Mouse (Mus musculus) forebrain, embryonic 13.5 days (tissue): ENCODE data around the gene Rprml. TPM values are rescaled to one million over a fixed set of nuclear protein-coding genes. Genes with fewer than 3 reads are reported as not detected.

ENCODE experiments used
- ATAC-seq: fragments of 200-750 bp; cut with Nextera tagmentation; 2 replicates; pipeline ENCODE4 v1.8.0; 2017
- H3K27ac ChIP-seq: fragments of 300-500 bp; sonication (generic); 2 replicates; pipeline ENCODE4 v1.5.1; 2015; ENCODE audit warnings: inconsistent platforms, mild to moderate bottlenecking, moderate library complexity
- H3K27me3 ChIP-seq: fragments of 300-500 bp; sonication (generic); 2 replicates; pipeline ENCODE4 v1.6.1; 2015; ENCODE audit warnings: mild to moderate bottlenecking, inconsistent platforms
- H3K36me3 ChIP-seq: fragments of 300-500 bp; sonication (generic); 2 replicates; pipeline ENCODE4 v1.6.1; 2015; ENCODE audit warnings: mild to moderate bottlenecking, inconsistent platforms; ENCODE audit not compliant: poor library complexity, severe bottlenecking
- H3K4me1 ChIP-seq: fragments of 300-500 bp; sonication (generic); 2 replicates; pipeline ENCODE4 v1.6.1; 2015; ENCODE audit warnings: inconsistent platforms
- H3K4me2 ChIP-seq: fragments of 300-500 bp; sonication (generic); 2 replicates; pipeline ENCODE4 v1.6.1; 2015; ENCODE audit warnings: inconsistent platforms, mild to moderate bottlenecking, moderate library complexity
- H3K4me3 ChIP-seq: fragments of 300-500 bp; sonication (generic); 2 replicates; pipeline ENCODE4 v1.5.1; 2015; ENCODE audit warnings: mild to moderate bottlenecking, inconsistent platforms
- H3K9ac ChIP-seq: fragments of 300-500 bp; sonication (generic); 2 replicates; pipeline ENCODE4 v1.6.1; 2015; ENCODE audit warnings: mild to moderate bottlenecking, inconsistent platforms
- H3K9me3 ChIP-seq: fragments of 300-500 bp; sonication (generic); replicated peaks from 2 replicates; pipeline ENCODE4 v1.6.1; 2016; ENCODE audit warnings: inconsistent platforms
- WGBS: fragments of 180-500 bp; shearing (Covaris S2); methylation state at CpG from one replicate; pipeline ENCODE4 v1.1.7; 2015; 5-methylcytosine and 5-hydroxymethylcytosine counted together
- polyA plus RNA-seq: library from polyadenylated mRNA; unstranded; fragments of >200 nt; fragmentation: Nextera tagmentation; extraction: Ambion mirVana; gene quantifications from 2 replicates; pipeline ENCODE4 v1.2.1, GENCODE M21; 2015

Gene Rprml
- 1.6 and 2.7 TPM in 2 replicates for polyA plus RNA-seq

DNA sequence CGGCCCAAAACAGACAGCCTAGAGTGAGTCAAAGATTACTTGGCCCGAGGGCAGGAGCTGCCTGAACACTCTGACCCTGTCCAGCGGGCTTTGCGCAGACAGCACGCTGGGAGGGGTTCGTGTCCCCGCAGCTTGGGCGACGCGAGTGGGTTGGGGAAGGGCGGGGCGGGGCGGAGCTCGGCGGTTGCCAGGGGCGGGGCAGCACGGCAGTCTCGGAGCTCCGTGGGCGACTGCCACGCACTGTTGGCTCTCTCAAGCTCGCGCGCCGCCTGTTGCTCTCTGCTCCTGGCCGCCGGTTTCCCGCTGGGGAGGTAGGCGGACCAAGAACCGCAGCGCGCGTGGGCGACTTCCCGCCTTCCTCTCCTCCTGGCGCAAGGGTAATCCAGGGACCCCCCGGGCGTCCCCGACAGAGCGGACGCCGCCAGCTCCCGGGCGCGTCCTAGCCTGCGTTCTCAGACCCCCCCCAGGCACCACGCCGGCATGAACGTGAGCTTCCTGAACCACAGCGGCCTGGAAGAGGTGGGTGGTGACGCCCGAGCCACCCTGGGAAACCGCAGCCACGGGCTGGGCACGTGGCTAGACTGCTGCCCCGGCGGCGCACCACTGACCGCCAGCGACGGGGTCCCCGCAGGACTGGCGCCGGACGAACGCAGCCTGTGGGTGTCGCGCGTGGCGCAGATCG, at the start of gene Rprml:
Rprml (plus strand) TSS at position 270 of the 682 bp plus-strand sequence.
- WGBS = under 1% methylated on average over 62 of the region's 71 CpGs
- H3K9me3 ChIP-seq = no peaks in the 10 kb centered on the region
- H3K27me3 ChIP-seq = peaks cover 90% of the 10 kb centered on the region
- H3K36me3 ChIP-seq = no peaks in the 10 kb centered on the region
- ATAC-seq = no peak
- H3K4me1 ChIP-seq = peaks cover 14% of the 10 kb centered on the region
- no peak within 1 kb of the TSS for H3K27ac ChIP-seq
- H3K4me2 ChIP-seq = peak within 1 kb of the TSS; percentile 62
- peak within 1 kb of the TSS; percentile 38 for H3K4me3 ChIP-seq
- no peak within 1 kb of the TSS for H3K9ac ChIP-seq

DNA sequence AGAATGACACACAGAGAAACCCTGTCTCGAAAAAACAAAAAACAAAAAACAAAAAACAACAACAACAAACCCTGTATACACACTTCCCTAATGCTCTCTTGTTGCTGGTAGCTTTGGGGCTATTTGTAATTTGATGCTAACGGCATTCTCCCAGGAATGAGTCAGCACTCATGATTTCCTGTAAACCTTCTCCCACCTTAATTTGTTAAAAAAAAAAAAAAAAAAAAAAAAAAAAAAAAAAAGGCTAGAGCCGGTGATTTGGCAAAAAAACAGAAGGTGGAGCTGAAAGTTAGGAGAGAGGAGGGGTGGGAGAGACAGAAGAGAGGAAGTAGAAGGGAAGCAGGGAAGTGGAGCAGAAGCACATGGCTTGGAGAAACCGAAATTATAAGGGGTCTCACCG, 42.8 kb upstream of the Rprml start:
- WGBS = 72% methylated on average over 5 of the region's 5 CpGs
- H3K4me1 ChIP-seq = no peaks in the 10 kb centered on the region
- no peaks in the 10 kb centered on the region for H3K9me3 ChIP-seq

GRCm38 (mm10) chr11:103610772-103611171, 38.6 kb upstream of the Rprml start:
- H3K27ac ChIP-seq = no peak overlapping the region
- no peaks in the 10 kb centered on the region for H3K9me3 ChIP-seq
- no peak for ATAC-seq
- no peaks in the 10 kb centered on the region for H3K27me3 ChIP-seq
- no peaks in the 10 kb centered on the region for H3K4me1 ChIP-seq
- no peaks in the 10 kb centered on the region for H3K36me3 ChIP-seq
- WGBS = 96% methylated on average over 2 of the region's 2 CpGs
- H3K4me2 ChIP-seq = no peak overlapping the region
- H3K4me3 ChIP-seq = no peak overlapping the region
- no peak overlapping the region for H3K9ac ChIP-seq

More for the DNA sequence above, 42.8 kb upstream of the Rprml start:
- Histone ChIP-seq H3K4me3 (no peak overlapping the region), H3K9ac (no peak overlapping the region), H3K27me3 (no peaks in the 10 kb centered on the region), H3K4me2 (no peak overlapping the region), H3K27ac (no peak overlapping the region), H3K36me3 (no peaks in the 10 kb centered on the region)
- no peak for ATAC-seq

GRCm38 (mm10) chr11:103621040-103621439, 28.3 kb upstream of the Rprml start, which contains the start of gene Gm884:
Gene Gm884, minus strand, starts transcription at chr11:103621140.
- no peak within 1 kb of the TSS for H3K4me2 ChIP-seq
- H3K27me3 ChIP-seq = no peaks in the 10 kb centered on the region
- H3K4me3 ChIP-seq = no peak within 1 kb of the TSS
- ATAC-seq = no peak
- WGBS = 83% methylated on average over 9 of the region's 9 CpGs
- H3K9me3 ChIP-seq = no peaks in the 10 kb centered on the region
- H3K9ac ChIP-seq = no peak within 1 kb of the TSS
- no peaks in the 10 kb centered on the region for H3K36me3 ChIP-seq
- H3K4me1 ChIP-seq = no peaks in the 10 kb centered on the region
- H3K27ac ChIP-seq = no peak within 1 kb of the TSS

GRCm38 (mm10) chr11:103627453-103627852, 21.9 kb upstream of the Rprml start:
- no peaks in the 10 kb centered on the region for H3K9me3 ChIP-seq
- H3K36me3 ChIP-seq = no peaks in the 10 kb centered on the region
- no peaks in the 10 kb centered on the region for H3K4me1 ChIP-seq
- no peak overlapping the region for H3K9ac ChIP-seq
- no peak overlapping the region for H3K27ac ChIP-seq
- no peak for ATAC-seq
- no peak overlapping the region for H3K4me2 ChIP-seq
- 0 out of 2 replicates have a peak, but pooled peaks cover 2% of the 10 kb centered on the region for H3K27me3 ChIP-seq
- WGBS = 79% methylated on average over 23 of the region's 23 CpGs
- H3K4me3 ChIP-seq = no peak overlapping the region

DNA sequence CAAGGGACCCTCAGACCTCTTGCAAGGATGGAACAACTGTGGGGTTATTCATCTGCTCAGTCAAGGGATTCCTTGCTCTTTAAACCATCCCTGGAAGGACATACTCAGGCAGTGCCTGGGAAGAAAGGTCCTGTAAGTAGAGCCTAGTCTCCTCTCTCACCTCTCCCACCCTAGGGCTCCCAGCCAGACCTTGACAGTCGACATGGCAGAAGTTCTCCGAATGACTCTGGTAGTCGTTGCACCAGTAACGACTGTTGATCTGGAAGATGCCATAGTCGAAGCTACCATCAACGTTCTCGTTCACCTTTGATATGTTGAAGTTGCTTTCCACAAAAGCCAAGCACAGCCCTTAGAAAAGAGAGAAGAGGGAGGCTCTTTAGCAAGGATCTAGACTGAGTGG, 14.6 kb upstream of the Rprml start:
- H3K27me3 ChIP-seq = peaks cover 15% of the 10 kb centered on the region
- 91% methylated on average over 7 of the region's 7 CpGs for WGBS

DNA sequence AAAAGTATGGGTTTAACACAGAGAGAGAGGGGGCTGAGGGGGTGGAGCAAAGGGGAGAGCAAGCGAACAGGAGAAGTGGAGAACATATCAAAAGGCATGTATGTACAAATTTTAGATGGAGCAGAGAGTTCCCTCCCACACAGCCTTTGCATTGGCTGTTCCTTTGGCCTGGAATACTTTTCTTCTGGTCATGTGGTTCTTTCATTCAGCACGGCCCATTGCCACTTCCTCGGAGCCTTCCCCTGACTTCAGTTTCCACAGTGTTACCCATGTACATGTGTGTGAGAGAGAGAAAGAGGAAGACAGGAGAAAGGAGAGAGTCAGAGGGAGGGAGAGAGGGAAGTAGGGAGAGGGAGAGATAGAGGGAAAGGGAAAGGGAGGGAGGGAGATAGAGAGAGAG, 13.9 kb upstream of the Rprml start:
- Histone ChIP-seq H3K4me3 (no peak overlapping the region), H3K27me3 (peaks cover 22% of the 10 kb centered on the region), H3K9ac (no peak overlapping the region), H3K9me3 (no peaks in the 10 kb centered on the region), H3K36me3 (no peaks in the 10 kb centered on the region), H3K27ac (no peak overlapping the region), H3K4me1 (no peaks in the 10 kb centered on the region), H3K4me2 (no peak overlapping the region)
- WGBS = 83% methylated on average over 3 of the region's 3 CpGs
- ATAC-seq = no peak

More for the DNA sequence above, 14.6 kb upstream of the Rprml start:
- H3K27ac ChIP-seq = no peak overlapping the region
- no peak overlapping the region for H3K9ac ChIP-seq
- ATAC-seq = no peak
- H3K9me3 ChIP-seq = no peaks in the 10 kb centered on the region
- no peaks in the 10 kb centered on the region for H3K36me3 ChIP-seq
- no peak overlapping the region for H3K4me3 ChIP-seq
- no peaks in the 10 kb centered on the region for H3K4me1 ChIP-seq
- no peak overlapping the region for H3K4me2 ChIP-seq

DNA sequence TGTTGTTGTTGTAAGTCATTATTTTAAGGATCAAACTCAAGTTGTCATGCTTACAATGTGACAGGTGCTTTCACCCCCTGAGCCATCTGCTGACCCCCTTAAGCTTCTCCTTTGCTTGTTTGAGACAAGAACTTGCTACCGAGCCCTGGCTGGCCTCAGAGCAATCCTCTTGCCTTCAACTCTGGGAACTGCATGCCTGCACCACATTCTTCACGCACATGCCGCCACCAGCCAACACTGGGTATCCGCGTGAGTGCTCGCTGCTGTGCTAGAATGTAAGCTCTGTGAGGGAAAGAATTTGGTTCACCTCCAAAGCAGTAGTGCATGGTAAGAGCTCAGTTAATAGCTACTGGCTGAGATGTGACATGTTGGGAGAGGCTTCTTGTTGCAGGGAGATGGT, 13.1 kb upstream of the Rprml start:
- no peak for ATAC-seq
- WGBS = 81% methylated on average over 6 of the region's 6 CpGs
- Histone ChIP-seq H3K27me3 (peaks cover 28% of the 10 kb centered on the region), H3K9me3 (no peaks in the 10 kb centered on the region), H3K4me2 (no peak overlapping the region), H3K4me3 (no peak overlapping the region), H3K27ac (no peak overlapping the region), H3K9ac (no peak overlapping the region), H3K36me3 (no peaks in the 10 kb centered on the region), H3K4me1 (no peaks in the 10 kb centered on the region)

- no peak within 1 kb of the TSS for H3K9ac ChIP-seq
- H3K36me3 ChIP-seq = no peaks in the 10 kb centered on the region
- H3K27ac ChIP-seq = no peak within 1 kb of the TSS
- no peaks in the 10 kb centered on the region for H3K9me3 ChIP-seq
- H3K4me2 ChIP-seq = peak within 1 kb of the TSS; percentile 2; the same call in 1 of the 2 replicates
- 86% methylated on average over 3 of the region's 3 CpGs for WGBS
- peaks cover 38% of the 10 kb centered on the region for H3K27me3 ChIP-seq
- no peak for ATAC-seq
- no peak within 1 kb of the TSS for H3K4me3 ChIP-seq
- no peaks in the 10 kb centered on the region for H3K4me1 ChIP-seq
Measured at GRCm38 (mm10) chr11:103638790-103639189, 10.6 kb upstream of the Rprml start, which contains the start of gene Lyzl6. Gene Lyzl6, minus strand, starts transcription at chr11:103638890.

- Histone ChIP-seq H3K36me3 (no peaks in the 10 kb centered on the region), H3K4me3 (no peak overlapping the region), H3K4me2 (peak overlapping the region; percentile 2; the same call in 1 of the 2 replicates), H3K4me1 (no peaks in the 10 kb centered on the region), H3K27ac (no peak overlapping the region), H3K27me3 (peaks cover 38% of the 10 kb centered on the region), H3K9me3 (no peaks in the 10 kb centered on the region), H3K9ac (no peak overlapping the region)
- no peak for ATAC-seq
- 4% methylated on average over 10 of the region's 10 CpGs for WGBS
Measured at GRCm38 (mm10) chr11:103639407-103639946, 9.9 kb upstream of the Rprml start.

DNA sequence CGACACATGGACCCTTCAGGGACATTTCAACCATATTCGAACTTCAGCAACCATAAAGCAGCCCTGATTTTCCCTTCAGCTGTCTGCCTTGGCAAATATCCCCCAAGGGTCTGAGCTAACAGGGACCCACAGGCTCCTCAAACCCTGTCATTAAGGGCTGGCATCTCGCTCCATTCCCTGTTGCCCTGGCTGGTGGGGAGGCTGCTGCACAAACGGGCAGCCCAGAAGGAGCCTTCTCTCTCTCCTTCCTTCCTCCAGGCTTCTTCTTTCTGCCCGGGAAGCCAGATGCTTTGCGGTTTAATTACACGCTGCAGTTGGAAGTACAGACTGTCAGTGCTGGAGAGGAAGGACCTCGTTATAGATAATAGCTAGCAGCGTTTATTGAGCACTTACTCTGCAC, 6.2 kb upstream of the Rprml start:
- H3K4me2 ChIP-seq = no peak overlapping the region
- WGBS = 66% methylated on average over 9 of the region's 9 CpGs
- 0 out of 2 replicates have a peak, but pooled peaks cover 1% of the 10 kb centered on the region for H3K4me1 ChIP-seq
- no peak overlapping the region for H3K9ac ChIP-seq
- H3K27ac ChIP-seq = no peak overlapping the region
- H3K36me3 ChIP-seq = no peaks in the 10 kb centered on the region
- H3K9me3 ChIP-seq = no peaks in the 10 kb centered on the region
- no peak for ATAC-seq
- H3K4me3 ChIP-seq = no peak overlapping the region
- peaks cover 65% of the 10 kb centered on the region for H3K27me3 ChIP-seq

DNA sequence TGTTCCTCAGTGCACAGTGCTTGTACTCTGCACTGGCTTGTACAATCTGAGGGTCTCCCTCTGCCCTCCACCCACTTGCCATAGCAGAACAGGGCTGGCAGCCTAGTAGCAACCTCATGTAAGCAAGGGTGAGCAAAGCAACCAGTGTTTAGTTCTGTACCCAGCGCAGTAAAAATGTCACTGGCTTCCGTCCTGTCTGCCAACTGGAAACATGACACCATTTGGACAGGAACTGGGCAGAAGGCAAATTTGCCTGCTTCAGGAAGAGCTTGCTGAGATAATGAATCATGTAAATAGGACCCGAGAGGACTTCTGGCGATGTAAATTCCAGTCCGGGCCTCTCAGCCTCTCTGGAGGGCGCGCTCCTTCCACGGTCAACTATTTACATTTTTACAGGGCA, 3.6 kb upstream of the Rprml start:
- H3K9me3 ChIP-seq = no peaks in the 10 kb centered on the region
- WGBS = 89% methylated on average over 8 of the region's 8 CpGs
- H3K4me2 ChIP-seq = no peak overlapping the region
- no peak overlapping the region for H3K4me3 ChIP-seq
- peaks cover 14% of the 10 kb centered on the region for H3K4me1 ChIP-seq
- no peaks in the 10 kb centered on the region for H3K36me3 ChIP-seq
- ATAC-seq = no peak
- peaks cover 68% of the 10 kb centered on the region for H3K27me3 ChIP-seq
- no peak overlapping the region for H3K9ac ChIP-seq
- no peak overlapping the region for H3K27ac ChIP-seq
